Mouse (Mus musculus) heart, embryonic 10.5 days (tissue): Measurements from ENCODE around the gene Kcnab3. TPM values are rescaled to one million over a fixed set of nuclear protein-coding genes. Genes with fewer than 3 reads are reported as not detected.

Experiments used
- DNase-seq: peaks from one replicate; pipeline ENCODE4 v3.0.0-alpha.2; 2017; ENCODE audit warnings: low spot score
- H3K27ac ChIP-seq: fragments of 300-500 bp; sonication (generic); 2 replicates; pipeline ENCODE4 v1.5.1; 2016; ENCODE audit warnings: mild to moderate bottlenecking
- H3K27me3 ChIP-seq: fragments of 300-500 bp; sonication (generic); 2 replicates; pipeline ENCODE4 v1.6.1; 2016; ENCODE audit warnings: mild to moderate bottlenecking; ENCODE audit not compliant: poor library complexity, insufficient read depth, severe bottlenecking
- H3K36me3 ChIP-seq: fragments of 300-500 bp; sonication (generic); 2 replicates; pipeline ENCODE4 v1.6.1; 2016; ENCODE audit warnings: mild to moderate bottlenecking, moderate library complexity
- H3K4me1 ChIP-seq: fragments of 300-500 bp; sonication (generic); 2 replicates; pipeline ENCODE4 v1.6.1; 2016; ENCODE audit warnings: mild to moderate bottlenecking
- H3K4me3 ChIP-seq: fragments of 300-500 bp; sonication (generic); 2 replicates; pipeline ENCODE4 v1.5.1; 2016; ENCODE audit warnings: mild to moderate bottlenecking, moderate library complexity
- H3K9me3 ChIP-seq: fragments of 300-500 bp; sonication (generic); 2 replicates; pipeline ENCODE4 v1.6.1; 2016; ENCODE audit warnings: mild to moderate bottlenecking, moderate library complexity
- WGBS: fragments of 180-500 bp; shearing (Covaris S2); methylation state at CpG from one replicate; pipeline ENCODE4 v1.1.7; 2016; 5-methylcytosine and 5-hydroxymethylcytosine counted together
- polyA plus RNA-seq: library from polyadenylated mRNA; unstranded; fragments of >200 nt; fragmentation: Nextera tagmentation; extraction: Ambion mirVana; gene quantifications from 2 replicates; pipeline ENCODE4 v1.2.1, GENCODE M21; 2016

The Kcnab3 gene
- polyA plus RNA-seq, 1 experiment from 2014 or later, result 0.45 TPM

- WGBS, result 80% methylated on average over 6 of the region's 6 CpGs
- Histone ChIP-seq H3K36me3 (peaks cover 38% of the 10 kb centered on the region), H3K27ac (no peak overlapping the region), H3K27me3 (peaks cover 8% of the 10 kb centered on the region), H3K4me1 (peaks cover 42% of the 10 kb centered on the region), H3K9me3 (no peaks in the 10 kb centered on the region), H3K4me3 (peak overlapping the region; percentile 77)
- no peak for DNase-seq
Observed at GRCm38 (mm10) chr11:69322010-69322409, 4.0 kb upstream of the Kcnab3 start.

GRCm38 (mm10) chr11:69322693-69323471, 3.2 kb upstream of the Kcnab3 start:
- H3K27me3 ChIP-seq, result peaks cover 17% of the 10 kb centered on the region
- peak overlapping the region; percentile 94 for H3K27ac ChIP-seq
- H3K4me1 ChIP-seq, result peaks cover 49% of the 10 kb centered on the region
- 28% methylated on average over 18 of the region's 18 CpGs for WGBS
- H3K9me3 ChIP-seq, result no peaks in the 10 kb centered on the region
- DNase-seq, result no peak
- H3K4me3 ChIP-seq, result peak overlapping the region; percentile 77
- H3K36me3 ChIP-seq, result peaks cover 30% of the 10 kb centered on the region

GRCm38 (mm10) chr11:69323667-69324111, 2.4 kb upstream of the Kcnab3 start, which contains the start of the genes Cntrob and Trappc1:
Gene Cntrob, minus strand, starts transcription at chr11:69323775.
Gene Trappc1, plus strand, starts transcription at chr11:69323980.
- H3K27ac ChIP-seq, result peak within 1 kb of the TSS; percentile 94
- under 1% methylated on average over 30 of the region's 30 CpGs for WGBS
- H3K4me1 ChIP-seq, result peaks cover 49% of the 10 kb centered on the region
- no peaks in the 10 kb centered on the region for H3K9me3 ChIP-seq
- peaks cover 22% of the 10 kb centered on the region for H3K36me3 ChIP-seq
- peaks cover 25% of the 10 kb centered on the region for H3K27me3 ChIP-seq
- peak within 1 kb of the TSS; percentile 77 for H3K4me3 ChIP-seq
- peak; percentile 100 for DNase-seq

- peak overlapping the region; percentile 94; the same call in 1 of the 2 replicates for H3K27ac ChIP-seq
- peak overlapping the region; percentile 77 for H3K4me3 ChIP-seq
- H3K27me3 ChIP-seq, result peaks cover 35% of the 10 kb centered on the region
- H3K36me3 ChIP-seq, result peaks cover 11% of the 10 kb centered on the region
- WGBS, result 75% methylated on average over 6 of the region's 6 CpGs
- DNase-seq, result no peak
- H3K9me3 ChIP-seq, result no peaks in the 10 kb centered on the region
- peaks cover 49% of the 10 kb centered on the region for H3K4me1 ChIP-seq
Observed at GRCm38 (mm10) chr11:69324749-69325148, 1.3 kb upstream of the Kcnab3 start.

- Histone ChIP-seq H3K27ac (peak overlapping the region; percentile 82), H3K27me3 (peaks cover 51% of the 10 kb centered on the region), H3K36me3 (no peaks in the 10 kb centered on the region), H3K9me3 (no peaks in the 10 kb centered on the region), H3K4me1 (peaks cover 55% of the 10 kb centered on the region), H3K4me3 (peak overlapping the region; percentile 74)
- DNase-seq, result no peak
- under 1% methylated on average over 45 of the region's 45 CpGs for WGBS
Observed at GRCm38 (mm10) chr11:69326408-69327156, 524 bp downstream of the Kcnab3 start.

- peak overlapping the region; percentile 74 for H3K4me3 ChIP-seq
- no peak for DNase-seq
- H3K27ac ChIP-seq, result no peak overlapping the region
- no peaks in the 10 kb centered on the region for H3K9me3 ChIP-seq
- peaks cover 51% of the 10 kb centered on the region for H3K27me3 ChIP-seq
- WGBS, result 11% methylated on average over 9 of the region's 9 CpGs
- H3K36me3 ChIP-seq, result no peaks in the 10 kb centered on the region
- peaks cover 57% of the 10 kb centered on the region for H3K4me1 ChIP-seq
Observed at GRCm38 (mm10) chr11:69327157-69327442, 1.0 kb downstream of the Kcnab3 start.

GRCm38 (mm10) chr11:69327648-69328047, 1.6 kb downstream of the Kcnab3 start:
- Histone ChIP-seq H3K9me3 (no peaks in the 10 kb centered on the region), H3K4me3 (no peak overlapping the region), H3K27ac (no peak overlapping the region), H3K36me3 (no peaks in the 10 kb centered on the region), H3K4me1 (peaks cover 57% of the 10 kb centered on the region), H3K27me3 (peaks cover 51% of the 10 kb centered on the region)
- 38% methylated on average over 6 of the region's 6 CpGs for WGBS
- no peak for DNase-seq

- Histone ChIP-seq H3K36me3 (no peaks in the 10 kb centered on the region), H3K27me3 (peaks cover 51% of the 10 kb centered on the region), H3K9me3 (no peaks in the 10 kb centered on the region), H3K27ac (no peak overlapping the region), H3K4me1 (peaks cover 56% of the 10 kb centered on the region), H3K4me3 (no peak overlapping the region)
- WGBS, result 85% methylated on average over 6 of the region's 6 CpGs
- no peak for DNase-seq
Observed at GRCm38 (mm10) chr11:69328517-69328916, 2.5 kb downstream of the Kcnab3 start.

- Histone ChIP-seq H3K27me3 (peaks cover 51% of the 10 kb centered on the region), H3K4me1 (peaks cover 38% of the 10 kb centered on the region), H3K36me3 (no peaks in the 10 kb centered on the region), H3K4me3 (peak overlapping the region; percentile 68; the same call in 1 of the 2 replicates), H3K9me3 (no peaks in the 10 kb centered on the region), H3K27ac (peak overlapping the region; percentile 85; the same call in 1 of the 2 replicates)
- WGBS, result 86% methylated on average over 6 of the region's 6 CpGs
- DNase-seq, result no peak
Observed at GRCm38 (mm10) chr11:69331152-69331551, 5.1 kb downstream of the Kcnab3 start.

GRCm38 (mm10) chr11:69331929-69332405, 5.9 kb downstream of the Kcnab3 start:
- Histone ChIP-seq H3K27me3 (peaks cover 43% of the 10 kb centered on the region), H3K27ac (peak overlapping the region; percentile 85), H3K9me3 (no peaks in the 10 kb centered on the region)

GRCm38 (mm10) chr11:69332713-69333253, 6.7 kb downstream of the Kcnab3 start:
- Histone ChIP-seq H3K36me3 (no peaks in the 10 kb centered on the region), H3K4me3 (peak overlapping the region; percentile 68), H3K27me3 (peaks cover 35% of the 10 kb centered on the region), H3K27ac (peak overlapping the region; percentile 85), H3K9me3 (no peaks in the 10 kb centered on the region), H3K4me1 (peaks cover 22% of the 10 kb centered on the region)
- DNase-seq, result no peak
- 31% methylated on average over 8 of the region's 8 CpGs for WGBS

More at GRCm38 (mm10) chr11:69331929-69332405, 5.9 kb downstream of the Kcnab3 start:
- 2% methylated on average over 24 of the region's 24 CpGs for WGBS
- peak overlapping the region; percentile 68 for H3K4me3 ChIP-seq
- H3K4me1 ChIP-seq, result peaks cover 29% of the 10 kb centered on the region
- DNase-seq, result peak; percentile 90
- no peaks in the 10 kb centered on the region for H3K36me3 ChIP-seq

- Histone ChIP-seq H3K4me1 (peaks cover 22% of the 10 kb centered on the region), H3K27me3 (peaks cover 30% of the 10 kb centered on the region), H3K9me3 (no peaks in the 10 kb centered on the region), H3K36me3 (no peaks in the 10 kb centered on the region), H3K4me3 (no peak overlapping the region), H3K27ac (no peak overlapping the region)
- DNase-seq, result no peak
- WGBS, result 51% methylated on average over 3 of the region's 3 CpGs
Observed at GRCm38 (mm10) chr11:69333922-69334321, 7.9 kb downstream of the Kcnab3 start.
